Mouse (Mus musculus): Measurements from ENCODE around the gene Ppp2r5a. TPM values are rescaled to one million over a fixed set of nuclear protein-coding genes. Genes with fewer than 3 reads are reported as not detected.

Gene Ppp2r5a
- polyA plus RNA-seq, 1 experiment: 28.1 TPM

- H3K27me3 ChIP-seq (ENCODE audit: control insufficient read depth, insufficient read depth, insufficient read length): no peaks in the 10 kb centered on the region
- peak within 1 kb of the TSS; percentile 41 for H3ac ChIP-seq (ENCODE audit: control insufficient read depth, insufficient read length)
- H3K79me2 ChIP-seq (ENCODE audit: control insufficient read depth, insufficient read depth): no peaks in the 10 kb centered on the region
- peak within 1 kb of the TSS; percentile 87 for H3K4me2 ChIP-seq (ENCODE audit: low read depth)
- no peaks in the 10 kb centered on the region for H3K36me3 ChIP-seq (ENCODE audit: control insufficient read depth, insufficient read depth)
- peak within 1 kb of the TSS; percentile 46 for H3K4me3 ChIP-seq
- TF ChIP-seq TCF12 (IDR thresholded peaks at IDR 0.05; ENCODE audit: insufficient read depth, poor library complexity, severe bottlenecking): no peak
- TF ChIP-seq MYOG (IDR thresholded peaks at IDR 0.05; ENCODE audit: control insufficient read depth in 1 of 3, insufficient read depth in 1 of 3, insufficient read length in 2 of 3, low read depth in 2 of 3): no peak
- TF ChIP-seq POLR2A (IDR thresholded peaks at IDR 0.05; ENCODE audit: insufficient read length, low read depth): peak; percentile 97
- TF ChIP-seq TCF3 (IDR thresholded peaks at IDR 0.05; ENCODE audit: insufficient read length, low read depth): no peak
- peak; percentile 94 for TF ChIP-seq POLR2AphosphoS2 (IDR thresholded peaks at IDR 0.05; ENCODE audit: insufficient read length, low read depth)
These were observed 77.3 kb downstream of the Ppp2r5a start, which contains the start of gene Tmem206 for GRCm38 (mm10) chr1:191325726-191326232. Gene Tmem206, plus strand, starts transcription at chr1:191325912.

- peak overlapping the region; percentile 41 for H3ac ChIP-seq (ENCODE audit: control insufficient read depth, insufficient read length)
- H3K79me2 ChIP-seq (ENCODE audit: control insufficient read depth, insufficient read depth): no peaks in the 10 kb centered on the region
- peak overlapping the region; percentile 36 for H3K4me2 ChIP-seq (ENCODE audit: low read depth)
- H3K27me3 ChIP-seq (ENCODE audit: control insufficient read depth, insufficient read depth, insufficient read length): no peaks in the 10 kb centered on the region
- TF ChIP-seq CEBPB (IDR thresholded peaks at IDR 0.05; ENCODE audit: insufficient read depth, poor library complexity, severe bottlenecking) (no peak), SRF (IDR thresholded peaks at IDR 0.05; ENCODE audit: control insufficient read depth, insufficient read length, low read depth) (no peak), E2F4 (IDR thresholded peaks at IDR 0.05; ENCODE audit: insufficient read depth) (no peak), POLR2AphosphoS2 (IDR thresholded peaks at IDR 0.05; ENCODE audit: insufficient read length, low read depth) (no peak), TCF12 (IDR thresholded peaks at IDR 0.05; ENCODE audit: insufficient read depth, poor library complexity, severe bottlenecking) (no peak), MYOD1 (IDR thresholded peaks at IDR 0.05; ENCODE audit: control insufficient read depth in 1 of 3, insufficient read length in 2 of 3, low read depth in 2 of 3) (no peak), POLR2A (IDR thresholded peaks at IDR 0.05; ENCODE audit: insufficient read length, low read depth) (no peak)
- H3K4me3 ChIP-seq: peak overlapping the region; percentile 46
- no peaks in the 10 kb centered on the region for H3K36me3 ChIP-seq (ENCODE audit: control insufficient read depth, insufficient read depth)
These were observed 78.1 kb downstream of the Ppp2r5a start for GRCm38 (mm10) chr1:191324733-191325590.

- Histone ChIP-seq H3K4me2 (ENCODE audit: low read depth) (no peak overlapping the region), H3K79me2 (ENCODE audit: control insufficient read depth, insufficient read depth) (no peaks in the 10 kb centered on the region), H3K4me3 (no peak overlapping the region)
These were observed 79.7 kb downstream of the Ppp2r5a start for GRCm38 (mm10) chr1:191323381-191323780.

GRCm38 (mm10) chr1:191318686-191319085 is 84.4 kb downstream of the Ppp2r5a start:
- peak overlapping the region; percentile 73 for H3K4me2 ChIP-seq (ENCODE audit: low read depth)

More at GRCm38 (mm10) chr1:191323381-191323780, 79.7 kb downstream of the Ppp2r5a start:
- no peaks in the 10 kb centered on the region for H3K27me3 ChIP-seq (ENCODE audit: control insufficient read depth, insufficient read depth, insufficient read length)
- no peak for TF ChIP-seq REST (IDR thresholded peaks at IDR 0.05; ENCODE audit: insufficient read depth, insufficient read length)
- no peak for TF ChIP-seq CEBPB (IDR thresholded peaks at IDR 0.05; ENCODE audit: insufficient read depth, poor library complexity, severe bottlenecking)
- no peak for TF ChIP-seq MYOD1 (IDR thresholded peaks at IDR 0.05; ENCODE audit: control insufficient read depth in 1 of 3, insufficient read length in 2 of 3, low read depth in 2 of 3)
- TF ChIP-seq POLR2A (IDR thresholded peaks at IDR 0.05; ENCODE audit: insufficient read length, low read depth): no peak
- TF ChIP-seq TCF12 (IDR thresholded peaks at IDR 0.05; ENCODE audit: insufficient read depth, poor library complexity, severe bottlenecking): no peak
- no peak for TF ChIP-seq SRF (IDR thresholded peaks at IDR 0.05; ENCODE audit: control insufficient read depth, insufficient read length, low read depth)
- TF ChIP-seq E2F4 (IDR thresholded peaks at IDR 0.05; ENCODE audit: insufficient read depth): no peak
- TF ChIP-seq MYOG (IDR thresholded peaks at IDR 0.05; ENCODE audit: control insufficient read depth in 1 of 3, insufficient read depth in 1 of 3, insufficient read length in 2 of 3, low read depth in 2 of 3): no peak
- no peak for TF ChIP-seq USF1 (IDR thresholded peaks at IDR 0.05; ENCODE audit: low read depth)
- no peaks in the 10 kb centered on the region for H3K36me3 ChIP-seq (ENCODE audit: control insufficient read depth, insufficient read depth)
- H3ac ChIP-seq (ENCODE audit: control insufficient read depth, insufficient read length): no peak overlapping the region

GRCm38 (mm10) chr1:191317591-191318196 is 85.4 kb downstream of the Ppp2r5a start, which contains the start of gene Nenf:
Gene Nenf, minus strand, starts transcription at chr1:191318194.
- Histone ChIP-seq H3K4me2 (ENCODE audit: low read depth) (peak within 1 kb of the TSS; percentile 98), H3ac (ENCODE audit: control insufficient read depth, insufficient read length) (peak within 1 kb of the TSS; percentile 39), H3K27me3 (ENCODE audit: control insufficient read depth, insufficient read depth, insufficient read length) (no peaks in the 10 kb centered on the region), H3K36me3 (ENCODE audit: control insufficient read depth, insufficient read depth) (no peaks in the 10 kb centered on the region), H3K4me3 (peak within 1 kb of the TSS; percentile 56), H3K79me2 (ENCODE audit: control insufficient read depth, insufficient read depth) (peaks cover 10% of the 10 kb centered on the region)
- no peak for TF ChIP-seq MAX (IDR thresholded peaks at IDR 0.05; ENCODE audit: low read depth)
- no peak for TF ChIP-seq CEBPB (IDR thresholded peaks at IDR 0.05; ENCODE audit: insufficient read depth, poor library complexity, severe bottlenecking)
- peak; percentile 84 for TF ChIP-seq POLR2AphosphoS2 (IDR thresholded peaks at IDR 0.05; ENCODE audit: insufficient read length, low read depth)
- TF ChIP-seq E2F4 (IDR thresholded peaks at IDR 0.05; ENCODE audit: insufficient read depth): no peak
- no peak for TF ChIP-seq SRF (IDR thresholded peaks at IDR 0.05; ENCODE audit: control insufficient read depth, insufficient read length, low read depth)
- no peak for TF ChIP-seq MYOD1 (IDR thresholded peaks at IDR 0.05; ENCODE audit: control insufficient read depth in 1 of 3, insufficient read length in 2 of 3, low read depth in 2 of 3)
- TF ChIP-seq REST (IDR thresholded peaks at IDR 0.05; ENCODE audit: insufficient read depth, insufficient read length): no peak
- peak; percentile 90 for TF ChIP-seq POLR2A (IDR thresholded peaks at IDR 0.05; ENCODE audit: insufficient read length, low read depth)
- TF ChIP-seq TCF3 (IDR thresholded peaks at IDR 0.05; ENCODE audit: insufficient read length, low read depth): no peak
- TF ChIP-seq USF1 (IDR thresholded peaks at IDR 0.05; ENCODE audit: low read depth): no peak

More at GRCm38 (mm10) chr1:191318686-191319085, 84.4 kb downstream of the Ppp2r5a start:
- no peaks in the 10 kb centered on the region for H3K27me3 ChIP-seq (ENCODE audit: control insufficient read depth, insufficient read depth, insufficient read length)
- H3ac ChIP-seq (ENCODE audit: control insufficient read depth, insufficient read length): no peak overlapping the region
- peaks cover 10% of the 10 kb centered on the region for H3K79me2 ChIP-seq (ENCODE audit: control insufficient read depth, insufficient read depth)
- H3K36me3 ChIP-seq (ENCODE audit: control insufficient read depth, insufficient read depth): no peaks in the 10 kb centered on the region
- peak overlapping the region; percentile 56 for H3K4me3 ChIP-seq
- no peak for TF ChIP-seq CEBPB (IDR thresholded peaks at IDR 0.05; ENCODE audit: insufficient read depth, poor library complexity, severe bottlenecking)
- no peak for TF ChIP-seq POLR2A (IDR thresholded peaks at IDR 0.05; ENCODE audit: insufficient read length, low read depth)
- no peak for TF ChIP-seq SRF (IDR thresholded peaks at IDR 0.05; ENCODE audit: control insufficient read depth, insufficient read length, low read depth)

All from myocyte (in vitro differentiated cells).